Mouse (Mus musculus) midbrain, embryonic 10.5 days (tissue): Measurements from ENCODE around the gene Aasdhppt. TPM values are rescaled to one million over a fixed set of nuclear protein-coding genes. Genes with fewer than 3 reads are reported as not detected.
A peak's percentile ranks its signal among the peaks of the same experiment; 100 is the strongest.

ENCODE experiments used
- DNase-seq: peaks from one replicate; pipeline ENCODE4 v3.0.0-alpha.2; 2017; ENCODE audit warnings: low spot score
- H3K27ac ChIP-seq: fragments of 300-500 bp; sonication (generic); replicated peaks from 2 replicates; pipeline ENCODE4 v1.5.1; 2016; ENCODE audit warnings: mild to moderate bottlenecking
- H3K27me3 ChIP-seq: fragments of 300-500 bp; sonication (generic); 2 replicates; pipeline ENCODE4 v1.6.1; 2016; ENCODE audit warnings: low read depth, mild to moderate bottlenecking; ENCODE audit not compliant: poor library complexity, severe bottlenecking
- H3K36me3 ChIP-seq: fragments of 300-500 bp; sonication (generic); 2 replicates; pipeline ENCODE4 v1.6.1; 2016; ENCODE audit warnings: mild to moderate bottlenecking, moderate library complexity
- H3K4me1 ChIP-seq: fragments of 300-500 bp; sonication (generic); 2 replicates; pipeline ENCODE4 v1.6.1; 2016
- H3K4me3 ChIP-seq: fragments of 300-500 bp; sonication (generic); 2 replicates; pipeline ENCODE4 v1.5.1; 2016; ENCODE audit warnings: mild to moderate bottlenecking, moderate library complexity
- H3K9me3 ChIP-seq: fragments of 300-500 bp; sonication (generic); replicated peaks from 2 replicates; pipeline ENCODE4 v1.6.1; 2016; ENCODE audit warnings: mild to moderate bottlenecking
- WGBS: fragments of 180-500 bp; shearing (Covaris S2); methylation state at CpG from one replicate; pipeline ENCODE4 v1.1.7; 2016; 5-methylcytosine and 5-hydroxymethylcytosine counted together
- microRNA-seq: library from miRNA; unstranded; fragments of <30 nt; microRNA quantifications from one replicate; pipeline ENCODE4, GENCODE M21; 2017
- polyA plus RNA-seq: library from polyadenylated mRNA; unstranded; fragments of >200 nt; fragmentation: Nextera tagmentation; extraction: Ambion mirVana; gene quantifications from 2 replicates; pipeline ENCODE4 v1.2.1, GENCODE M21; 2016

The Aasdhppt gene
- polyA plus RNA-seq, 1 experiment from 2014 or later = 28.4 TPM

DNA sequence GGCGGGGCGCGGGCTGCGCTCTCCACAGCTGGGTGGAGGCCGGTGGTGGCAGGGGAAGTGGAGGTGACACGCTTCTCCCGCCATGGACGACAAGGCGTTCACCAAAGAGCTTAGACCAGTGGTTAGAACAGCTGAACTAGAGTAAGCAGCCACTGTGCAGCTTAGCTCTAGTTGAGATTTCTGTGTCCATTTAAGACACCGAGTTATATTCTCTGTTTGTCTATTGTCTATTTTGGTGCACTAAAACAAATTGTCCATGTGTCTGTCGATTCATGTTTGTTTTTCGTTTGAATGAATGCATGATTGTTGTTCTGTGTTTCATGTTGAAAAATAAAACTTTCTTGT lies 48.6 kb downstream of the Aasdhppt start:
- no peak overlapping the region for H3K27ac ChIP-seq
- H3K9me3 ChIP-seq = peaks cover 30% of the 10 kb centered on the region
- no peaks in the 10 kb centered on the region for H3K4me1 ChIP-seq
- no peaks in the 10 kb centered on the region for H3K27me3 ChIP-seq
- no peaks in the 10 kb centered on the region for H3K36me3 ChIP-seq
- 66% methylated on average over 12 of the region's 12 CpGs for WGBS
- peak overlapping the region; percentile 42 for H3K4me3 ChIP-seq
- no peak for DNase-seq

DNA sequence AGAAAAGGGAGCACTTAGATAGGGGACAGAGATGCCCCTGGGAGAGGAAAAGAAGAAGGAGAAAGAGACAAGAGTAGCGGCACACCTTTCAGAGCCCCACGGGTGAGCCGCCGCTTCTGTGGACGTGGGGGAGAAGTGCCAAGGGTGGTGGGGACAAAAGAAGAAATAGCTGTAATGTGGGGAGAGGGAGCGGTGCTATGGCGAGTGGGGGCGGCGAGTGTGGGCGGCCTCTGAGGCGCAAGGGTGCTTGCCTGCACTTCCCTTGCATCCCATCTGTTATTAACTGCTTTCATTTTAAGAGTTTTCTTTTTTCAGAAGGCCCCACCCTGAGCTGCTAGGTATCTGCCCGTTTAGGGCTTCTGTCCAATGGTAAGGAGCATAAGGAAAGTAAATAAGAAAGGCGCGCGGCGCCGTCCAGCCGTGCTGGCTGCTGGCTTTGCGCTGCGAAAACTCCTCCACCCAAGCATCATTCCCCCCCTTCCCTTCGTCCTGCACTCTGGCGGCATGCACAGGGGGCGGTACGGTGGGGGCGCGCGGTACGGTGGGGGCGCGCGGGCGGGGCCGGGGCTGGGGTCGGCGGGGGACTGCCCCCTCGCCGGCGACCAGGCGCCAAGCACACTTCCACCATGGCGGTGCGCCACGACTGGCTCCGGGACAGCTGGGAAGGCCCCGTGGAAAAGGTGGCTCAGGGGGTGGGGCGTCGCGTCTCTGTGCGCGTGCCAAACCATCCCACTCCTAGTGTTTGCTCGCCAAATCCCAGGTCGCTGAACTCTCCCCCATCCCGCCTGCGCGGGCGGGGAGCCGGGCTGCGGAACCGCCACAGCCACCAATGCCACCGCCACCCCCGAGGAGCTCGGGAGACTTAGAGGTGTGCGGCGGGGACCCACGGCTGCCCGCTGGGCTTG lies 49.2 kb downstream of the Aasdhppt start:
- no peaks in the 10 kb centered on the region for H3K27me3 ChIP-seq
- no peaks in the 10 kb centered on the region for H3K36me3 ChIP-seq
- H3K4me3 ChIP-seq = peak overlapping the region; percentile 42
- 52% methylated on average over 65 of the region's 65 CpGs for WGBS
- no peak overlapping the region for H3K27ac ChIP-seq
- H3K4me1 ChIP-seq = no peaks in the 10 kb centered on the region
- peaks cover 30% of the 10 kb centered on the region for H3K9me3 ChIP-seq
- DNase-seq = peak; percentile 70

DNA sequence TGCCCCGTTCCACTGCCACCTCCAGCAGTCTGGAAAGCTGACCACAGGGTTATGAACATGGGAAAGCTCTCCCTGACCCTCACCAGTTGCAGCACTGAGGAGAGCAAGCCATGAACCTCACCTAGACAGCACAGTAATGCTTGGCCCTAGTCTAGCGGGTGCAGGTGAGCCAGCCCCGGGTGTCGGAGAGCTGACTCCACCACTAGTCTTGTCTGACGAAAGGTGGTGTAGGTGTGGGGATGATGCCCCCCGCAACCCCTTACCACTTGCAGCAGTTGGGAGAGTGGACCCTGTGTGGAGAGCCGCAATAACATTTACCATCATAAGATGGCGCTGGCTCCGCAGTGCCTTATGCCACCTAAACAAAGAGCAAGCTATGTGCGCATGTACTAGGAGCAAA lies 50.2 kb downstream of the Aasdhppt start:
- DNase-seq = no peak
- H3K27me3 ChIP-seq = no peaks in the 10 kb centered on the region
- 91% methylated on average over 10 of the region's 10 CpGs for WGBS
- H3K27ac ChIP-seq = no peak overlapping the region
- H3K9me3 ChIP-seq = peaks cover 30% of the 10 kb centered on the region
- no peaks in the 10 kb centered on the region for H3K36me3 ChIP-seq
- no peaks in the 10 kb centered on the region for H3K4me1 ChIP-seq
- no peak overlapping the region for H3K4me3 ChIP-seq

Small RNA genes lying within 50 kb of the gene (microRNA-seq; reads per million reads assigned to microRNA genes)
- not detected for gene Gm22195

Other genes with a start within 250 kb of the Aasdhppt start
- gene Kbtbd3, start 362 bp upstream of the Aasdhppt start, polyA plus RNA-seq = 6.4 and 6.6 TPM in 2 replicates
- 64.3 and 72.0 TPM in 2 replicates for gene Msantd4, start 67.1 kb upstream of the Aasdhppt start, polyA plus RNA-seq